Mouse (Mus musculus): ENCODE measurements around the gene Mycl.

The Mycl gene

GRCm38 (mm10) chr4:123021591-123021990 lies 26.1 kb downstream of the Mycl start:
- DNase-seq, result peak; percentile 23 to 44

- no peak for DNase-seq
Observed at GRCm38 (mm10) chr4:123022896-123023295, 27.4 kb downstream of the Mycl start.

- no peak for DNase-seq
Observed at GRCm38 (mm10) chr4:123025418-123025817, 30.0 kb downstream of the Mycl start.

- DNase-seq, result no peak
Observed at GRCm38 (mm10) chr4:123026161-123026560, 30.7 kb downstream of the Mycl start.

GRCm38 (mm10) chr4:123026597-123026996 lies 31.1 kb downstream of the Mycl start:
- DNase-seq, result no peak

GRCm38 (mm10) chr4:123034841-123035240 lies 39.4 kb downstream of the Mycl start:
- no peak for DNase-seq

- DNase-seq, result no peak
Observed at GRCm38 (mm10) chr4:123035636-123036035, 40.2 kb downstream of the Mycl start.

- DNase-seq, result no peak
Observed at GRCm38 (mm10) chr4:123036710-123037109, 41.3 kb downstream of the Mycl start.

GRCm38 (mm10) chr4:123041131-123041530 lies 45.7 kb downstream of the Mycl start:
- DNase-seq, result no peak

GRCm38 (mm10) chr4:123043858-123044257 lies 48.4 kb downstream of the Mycl start:
- no peak for DNase-seq

- no peak for DNase-seq
Observed at GRCm38 (mm10) chr4:123044842-123045241, 49.4 kb downstream of the Mycl start.

- DNase-seq, result peak; percentile 20 to 32
Observed at GRCm38 (mm10) chr4:123046300-123046699, 50.8 kb downstream of the Mycl start.

- peak; percentile 89 to 90 for DNase-seq
Observed at GRCm38 (mm10) chr4:123050681-123051211, 55.3 kb downstream of the Mycl start.

All from kidney, adult 8-10 months (tissue).